Mouse (Mus musculus): ENCODE results near the gene Rfx3. TPM values are rescaled to one million over a fixed set of nuclear protein-coding genes. Genes with fewer than 3 reads are reported as not detected.

Gene Rfx3
- polyA plus RNA-seq, 1 experiment = 14.4 TPM

GRCm38 (mm10) chr19:27926378-27926777, 84.6 kb downstream of the Rfx3 start:
- Histone ChIP-seq H3K4me3 (ENCODE audit: low read depth, low read length) (no peak overlapping the region), H3K9me3 (replicated peaks; ENCODE audit: control insufficient read depth, insufficient read depth, low read length, poor library complexity, severe bottlenecking) (no peaks in the 10 kb centered on the region), H3K36me3 (ENCODE audit: control insufficient read depth, insufficient read depth, low read length, poor library complexity, severe bottlenecking) (no peaks in the 10 kb centered on the region), H3K27me3 (ENCODE audit: control insufficient read depth, insufficient read depth, low read length, poor library complexity, severe bottlenecking) (no peaks in the 10 kb centered on the region), H3K9ac (ENCODE audit: low read depth, poor library complexity, severe bottlenecking) (no peak overlapping the region), H3K27ac (ENCODE audit: insufficient read depth, low read length) (no peak overlapping the region), H3K4me1 (ENCODE audit: control insufficient read depth, insufficient read depth, low read length) (no peaks in the 10 kb centered on the region)
- TF ChIP-seq POLR2A (IDR thresholded peaks at IDR 0.05; ENCODE audit: insufficient read depth, low read length) (no peak), CTCF (IDR thresholded peaks at IDR 0.05; ENCODE audit: low read depth, low read length) (no peak)

GRCm38 (mm10) chr19:27919040-27919439, 91.9 kb downstream of the Rfx3 start:
- no peaks in the 10 kb centered on the region for H3K27me3 ChIP-seq (ENCODE audit: control insufficient read depth, insufficient read depth, low read length, poor library complexity, severe bottlenecking)
- H3K9me3 ChIP-seq (replicated peaks; ENCODE audit: control insufficient read depth, insufficient read depth, low read length, poor library complexity, severe bottlenecking) = no peaks in the 10 kb centered on the region
- H3K27ac ChIP-seq (ENCODE audit: insufficient read depth, low read length) = no peak overlapping the region
- H3K9ac ChIP-seq (ENCODE audit: low read depth, poor library complexity, severe bottlenecking) = no peak overlapping the region
- H3K4me1 ChIP-seq (ENCODE audit: control insufficient read depth, insufficient read depth, low read length) = peaks cover 3% of the 10 kb centered on the region
- no peaks in the 10 kb centered on the region for H3K36me3 ChIP-seq (ENCODE audit: control insufficient read depth, insufficient read depth, low read length, poor library complexity, severe bottlenecking)
- TF ChIP-seq EP300 (IDR thresholded peaks at IDR 0.05; ENCODE audit: insufficient read depth, low read depth, low read length) (no peak), CTCF (IDR thresholded peaks at IDR 0.05; ENCODE audit: low read depth, low read length) (no peak), POLR2A (IDR thresholded peaks at IDR 0.05; ENCODE audit: insufficient read depth, low read length) (no peak)
- H3K4me3 ChIP-seq (ENCODE audit: low read depth, low read length) = no peak overlapping the region

- TF ChIP-seq CTCF (IDR thresholded peaks at IDR 0.05; ENCODE audit: low read depth, low read length) = no peak
- no peak for TF ChIP-seq EP300 (IDR thresholded peaks at IDR 0.05; ENCODE audit: insufficient read depth, low read depth, low read length)
- no peak for TF ChIP-seq POLR2A (IDR thresholded peaks at IDR 0.05; ENCODE audit: insufficient read depth, low read length)
- H3K27ac ChIP-seq (ENCODE audit: insufficient read depth, low read length) = no peak overlapping the region
Measured at GRCm38 (mm10) chr19:27916446-27916845, 94.5 kb downstream of the Rfx3 start.

GRCm38 (mm10) chr19:27906976-27907375, 104.0 kb downstream of the Rfx3 start:
- H3K9ac ChIP-seq (ENCODE audit: low read depth, poor library complexity, severe bottlenecking) = no peak overlapping the region
- H3K27ac ChIP-seq (ENCODE audit: insufficient read depth, low read length) = no peak overlapping the region
- no peaks in the 10 kb centered on the region for H3K9me3 ChIP-seq (replicated peaks; ENCODE audit: control insufficient read depth, insufficient read depth, low read length, poor library complexity, severe bottlenecking)
- no peak for TF ChIP-seq CTCF (IDR thresholded peaks at IDR 0.05; ENCODE audit: low read depth, low read length)
- TF ChIP-seq EP300 (IDR thresholded peaks at IDR 0.05; ENCODE audit: insufficient read depth, low read depth, low read length) = no peak
- no peak for TF ChIP-seq POLR2A (IDR thresholded peaks at IDR 0.05; ENCODE audit: insufficient read depth, low read length)
- no peaks in the 10 kb centered on the region for H3K27me3 ChIP-seq (ENCODE audit: control insufficient read depth, insufficient read depth, low read length, poor library complexity, severe bottlenecking)
- peaks cover 7% of the 10 kb centered on the region for H3K4me1 ChIP-seq (ENCODE audit: control insufficient read depth, insufficient read depth, low read length)
- H3K36me3 ChIP-seq (ENCODE audit: control insufficient read depth, insufficient read depth, low read length, poor library complexity, severe bottlenecking) = no peaks in the 10 kb centered on the region
- H3K4me3 ChIP-seq (ENCODE audit: low read depth, low read length) = no peak overlapping the region

More at GRCm38 (mm10) chr19:27916446-27916845, 94.5 kb downstream of the Rfx3 start:
- H3K9me3 ChIP-seq (replicated peaks; ENCODE audit: control insufficient read depth, insufficient read depth, low read length, poor library complexity, severe bottlenecking) = no peaks in the 10 kb centered on the region
- no peak overlapping the region for H3K4me3 ChIP-seq (ENCODE audit: low read depth, low read length)
- H3K4me1 ChIP-seq (ENCODE audit: control insufficient read depth, insufficient read depth, low read length) = peaks cover 3% of the 10 kb centered on the region
- no peaks in the 10 kb centered on the region for H3K27me3 ChIP-seq (ENCODE audit: control insufficient read depth, insufficient read depth, low read length, poor library complexity, severe bottlenecking)
- no peaks in the 10 kb centered on the region for H3K36me3 ChIP-seq (ENCODE audit: control insufficient read depth, insufficient read depth, low read length, poor library complexity, severe bottlenecking)
- H3K9ac ChIP-seq (ENCODE audit: low read depth, poor library complexity, severe bottlenecking) = no peak overlapping the region

GRCm38 (mm10) chr19:27905976-27906375, 105.0 kb downstream of the Rfx3 start:
- Histone ChIP-seq H3K4me1 (ENCODE audit: control insufficient read depth, insufficient read depth, low read length) (peaks cover 7% of the 10 kb centered on the region), H3K9me3 (replicated peaks; ENCODE audit: control insufficient read depth, insufficient read depth, low read length, poor library complexity, severe bottlenecking) (no peaks in the 10 kb centered on the region), H3K27me3 (ENCODE audit: control insufficient read depth, insufficient read depth, low read length, poor library complexity, severe bottlenecking) (no peaks in the 10 kb centered on the region), H3K4me3 (ENCODE audit: low read depth, low read length) (no peak overlapping the region), H3K9ac (ENCODE audit: low read depth, poor library complexity, severe bottlenecking) (peak overlapping the region; percentile 26), H3K27ac (ENCODE audit: insufficient read depth, low read length) (peak overlapping the region; percentile 43), H3K36me3 (ENCODE audit: control insufficient read depth, insufficient read depth, low read length, poor library complexity, severe bottlenecking) (no peaks in the 10 kb centered on the region)
- TF ChIP-seq POLR2A (IDR thresholded peaks at IDR 0.05; ENCODE audit: insufficient read depth, low read length) (no peak), CTCF (IDR thresholded peaks at IDR 0.05; ENCODE audit: low read depth, low read length) (no peak), EP300 (IDR thresholded peaks at IDR 0.05; ENCODE audit: insufficient read depth, low read depth, low read length) (no peak)

GRCm38 (mm10) chr19:27905172-27905571, 105.8 kb downstream of the Rfx3 start:
- H3K36me3 ChIP-seq (ENCODE audit: control insufficient read depth, insufficient read depth, low read length, poor library complexity, severe bottlenecking) = no peaks in the 10 kb centered on the region
- no peaks in the 10 kb centered on the region for H3K27me3 ChIP-seq (ENCODE audit: control insufficient read depth, insufficient read depth, low read length, poor library complexity, severe bottlenecking)
- no peak overlapping the region for H3K9ac ChIP-seq (ENCODE audit: low read depth, poor library complexity, severe bottlenecking)
- H3K9me3 ChIP-seq (replicated peaks; ENCODE audit: control insufficient read depth, insufficient read depth, low read length, poor library complexity, severe bottlenecking) = no peaks in the 10 kb centered on the region
- H3K27ac ChIP-seq (ENCODE audit: insufficient read depth, low read length) = no peak overlapping the region
- H3K4me3 ChIP-seq (ENCODE audit: low read depth, low read length) = no peak overlapping the region
- H3K4me1 ChIP-seq (ENCODE audit: control insufficient read depth, insufficient read depth, low read length) = peaks cover 7% of the 10 kb centered on the region
- no peak for TF ChIP-seq POLR2A (IDR thresholded peaks at IDR 0.05; ENCODE audit: insufficient read depth, low read length)
- no peak for TF ChIP-seq CTCF (IDR thresholded peaks at IDR 0.05; ENCODE audit: low read depth, low read length)
- TF ChIP-seq EP300 (IDR thresholded peaks at IDR 0.05; ENCODE audit: insufficient read depth, low read depth, low read length) = no peak

All from ES-Bruce4 (cell line).